Mouse (Mus musculus): ENCODE results near the gene Ecd.

GRCm38 (mm10) chr14:20397220-20397619 lies 49.3 kb upstream of the Ecd start:
- TF ChIP-seq CTCF (conservative IDR thresholded peaks at IDR 0.05 in 1 of 2, IDR thresholded peaks at IDR 0.05 in 1 of 2; ENCODE audit: low read depth in 2 of 2, low read length in 2 of 2) (no peak), EP300 (IDR thresholded peaks at IDR 0.05; ENCODE audit: low read length) (no peak), POLR2AphosphoS2 (IDR thresholded peaks at IDR 0.05; ENCODE audit: low read depth, low read length) (no peak), SIN3A (IDR thresholded peaks at IDR 0.05; ENCODE audit: low read length) (no peak), USF1 (IDR thresholded peaks at IDR 0.05; ENCODE audit: low read depth, low read length) (no peak), CHD1 (IDR thresholded peaks at IDR 0.05; ENCODE audit: low read depth, low read length) (no peak), POLR2A (IDR thresholded peaks at IDR 0.05; ENCODE audit: low read depth, low read length) (no peak), ELF1 (IDR thresholded peaks at IDR 0.05; ENCODE audit: low read depth, low read length) (no peak), ZKSCAN1 (IDR thresholded peaks at IDR 0.05; ENCODE audit: borderline replicate concordance, low read depth, low read length) (no peak), HCFC1 (IDR thresholded peaks at IDR 0.05; ENCODE audit: low read depth, low read length) (no peak)

Measured in CH12.LX (cell line).